Mouse (Mus musculus) heart, postnatal 0 days (tissue): ENCODE measurements around the gene Adamts12. TPM values are rescaled to one million over a fixed set of nuclear protein-coding genes. Genes with fewer than 3 reads are reported as not detected.

Experiments
- ATAC-seq: fragments of 200-750 bp; cut with Nextera tagmentation; 2 replicates; pipeline ENCODE4 v1.8.0; 2017; ENCODE audit warnings: low read depth, moderate number of reproducible peaks, moderate library complexity; ENCODE audit not compliant: insufficient read depth
- DNase-seq: peaks from one replicate; pipeline ENCODE4 v3.0.0-alpha.2; 2016; ENCODE audit warnings: low spot score
- H3K27ac ChIP-seq: fragments of 300-500 bp; sonication (generic); 2 replicates; pipeline ENCODE4 v1.5.1; 2014; ENCODE audit warnings: low read depth, mild to moderate bottlenecking
- H3K27me3 ChIP-seq: fragments of 300-500 bp; sonication (generic); 2 replicates; pipeline ENCODE4 v1.6.1; 2014; ENCODE audit warnings: low read length, mixed read lengths; ENCODE audit not compliant: control insufficient read depth, insufficient read depth
- H3K36me3 ChIP-seq: fragments of 300-500 bp; sonication (generic); replicated peaks from 2 replicates; pipeline ENCODE4 v1.6.1; 2014; ENCODE audit warnings: low read length, mixed read lengths; ENCODE audit not compliant: control insufficient read depth, insufficient read depth
- H3K4me1 ChIP-seq: fragments of 300-500 bp; sonication (generic); 2 replicates; pipeline ENCODE4 v1.6.1; 2014; ENCODE audit warnings: antibody characterized with exemption; ENCODE audit not compliant: control insufficient read depth, insufficient read depth
- H3K4me2 ChIP-seq: fragments of 300-500 bp; sonication (generic); 2 replicates; pipeline ENCODE4 v1.6.1; 2014; ENCODE audit warnings: low read depth, mild to moderate bottlenecking, low read length, moderate library complexity
- H3K4me3 ChIP-seq: fragments of 300-500 bp; sonication (generic); 2 replicates; pipeline ENCODE4 v1.5.1; 2014; ENCODE audit warnings: low read depth, low read length
- H3K9ac ChIP-seq: fragments of 300-500 bp; sonication (generic); replicated peaks from 2 replicates; pipeline ENCODE4 v1.6.1; 2014; ENCODE audit warnings: low read depth, low read length, mixed read lengths
- H3K9me3 ChIP-seq: fragments of 300-500 bp; sonication (generic); replicated peaks from 2 replicates; pipeline ENCODE4 v1.6.1; 2016; ENCODE audit warnings: low read length; ENCODE audit not compliant: control insufficient read depth
- CTCF ChIP-seq: IDR thresholded peaks from 2 replicates; pipeline ENCODE4 v1.5.1; 2016; ENCODE audit warnings: antibody characterized with exemption, control low read depth, low read depth
- EP300 ChIP-seq: IDR thresholded peaks from 2 replicates; pipeline ENCODE4 v1.6.1; 2016; ENCODE audit warnings: antibody characterized with exemption, low read depth
- WGBS: fragments of 180-500 bp; shearing (Covaris S2); extraction: QIAGEN DNeasy Blood & Tissue Kit; methylation state at CpG from one replicate; pipeline ENCODE4 v1.1.7; 2014; 5-methylcytosine and 5-hydroxymethylcytosine counted together
- polyA plus RNA-seq: library from polyadenylated mRNA; unstranded; fragments of >200 nt; fragmentation: Nextera tagmentation; extraction: Ambion mirVana; gene quantifications from 2 replicates; pipeline ENCODE4 v1.2.1, GENCODE M21; 2015
- total RNA-seq: library from RNA; depleted of rRNA; stranded (reverse); fragments of >200 nt; gene quantifications from 2 replicates; pipeline ENCODE4 v1.2.3, GENCODE M21; 2014; ENCODE audit warnings: low replicate concordance

The Adamts12 gene
- total and polyA plus RNA-seq, 2 experiments from 2014 or later, result 1.1 to 6.4 TPM

DNA sequence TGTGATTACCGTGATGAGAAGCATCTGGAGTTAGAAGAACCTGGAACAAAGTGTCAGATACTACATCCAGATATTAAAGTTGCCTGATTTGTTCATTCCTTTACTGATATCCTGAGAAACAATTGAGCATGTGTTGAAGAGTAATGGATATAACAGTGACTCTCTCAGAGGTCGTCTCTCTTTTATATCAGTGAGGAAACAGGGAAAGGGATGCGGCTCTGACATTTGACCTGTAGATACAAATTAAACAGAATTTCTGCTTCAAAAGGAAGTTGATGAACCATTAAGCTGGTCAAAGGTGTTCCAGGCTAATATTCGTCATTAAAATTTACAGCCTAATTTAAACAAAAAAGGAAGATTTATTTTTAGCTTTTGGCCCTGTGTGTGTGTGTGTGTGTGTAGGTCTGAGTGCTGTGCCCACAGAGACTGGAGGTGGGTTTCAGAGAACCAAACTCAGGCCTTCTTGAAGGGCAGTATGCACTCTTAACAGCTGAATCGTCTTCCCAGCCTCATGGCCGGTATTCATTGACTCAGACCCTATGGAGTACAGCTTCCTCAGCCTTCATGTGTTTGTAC lies 216.2 kb downstream of the Adamts12 start:
- DNase-seq, result no peak
- Histone ChIP-seq H3K9ac (no peak overlapping the region), H3K4me2 (no peak overlapping the region), H3K36me3 (no peaks in the 10 kb centered on the region), H3K4me1 (no peaks in the 10 kb centered on the region), H3K4me3 (no peak overlapping the region), H3K9me3 (no peaks in the 10 kb centered on the region), H3K27me3 (no peaks in the 10 kb centered on the region), H3K27ac (no peak overlapping the region)
- WGBS, result 58% methylated on average over 6 of the region's 6 CpGs
- ATAC-seq, result no peak
- no peak for TF ChIP-seq CTCF
- TF ChIP-seq EP300, result no peak

DNA sequence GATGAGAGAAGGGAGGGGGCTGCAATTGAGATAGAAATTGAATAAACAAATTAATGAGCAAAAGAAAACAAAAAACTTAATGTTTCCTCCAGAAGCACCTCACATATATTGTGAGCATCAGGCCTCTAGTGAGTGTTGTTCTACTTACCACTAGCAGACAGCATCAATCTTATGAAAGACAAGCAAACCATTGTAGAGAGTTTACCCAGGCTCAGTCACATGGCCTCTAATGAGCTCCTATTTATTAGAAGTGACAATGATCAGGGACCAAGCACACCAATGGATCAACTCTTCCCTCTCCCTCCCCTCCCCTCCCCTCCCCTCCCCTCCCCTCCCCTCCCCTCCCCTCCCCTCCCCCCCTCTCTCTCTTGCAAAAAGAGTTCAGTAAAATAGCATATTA lies 218.6 kb downstream of the Adamts12 start:
- TF ChIP-seq CTCF, result no peak
- no peak for TF ChIP-seq EP300
- no peak overlapping the region for H3K4me2 ChIP-seq

DNA sequence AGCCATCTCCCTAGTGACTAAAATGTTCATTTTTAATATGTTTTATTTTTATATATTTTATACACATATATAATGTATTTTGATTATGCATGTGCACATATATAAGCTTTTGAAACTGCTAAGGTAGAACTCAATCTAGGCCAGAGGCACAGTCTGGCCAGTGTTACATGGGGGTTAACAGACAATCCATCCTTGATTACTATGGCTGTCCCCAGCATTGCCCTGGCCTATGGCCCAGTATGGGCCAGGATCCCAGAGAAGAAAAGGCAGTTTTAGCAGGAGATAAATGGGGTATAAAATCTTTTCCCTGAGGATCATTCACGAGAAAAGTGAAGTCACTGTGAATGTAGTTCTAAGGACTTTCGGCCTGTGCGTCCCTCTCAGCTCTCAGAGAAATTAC lies 223.2 kb downstream of the Adamts12 start:
- no peak for TF ChIP-seq CTCF
- no peak for TF ChIP-seq EP300
- no peak for ATAC-seq
- Histone ChIP-seq H3K36me3 (no peaks in the 10 kb centered on the region), H3K9me3 (no peaks in the 10 kb centered on the region), H3K4me2 (no peak overlapping the region), H3K9ac (no peak overlapping the region), H3K27me3 (no peaks in the 10 kb centered on the region), H3K27ac (no peak overlapping the region), H3K4me3 (no peak overlapping the region), H3K4me1 (no peaks in the 10 kb centered on the region)
- WGBS, result 71% methylated on average over 3 of the region's 3 CpGs
- DNase-seq, result no peak

More for the DNA sequence above, 218.6 kb downstream of the Adamts12 start:
- H3K27me3 ChIP-seq, result no peaks in the 10 kb centered on the region
- no peak for ATAC-seq
- no peak overlapping the region for H3K4me3 ChIP-seq
- DNase-seq, result no peak
- H3K36me3 ChIP-seq, result no peaks in the 10 kb centered on the region
- no peaks in the 10 kb centered on the region for H3K4me1 ChIP-seq
- no peak overlapping the region for H3K9ac ChIP-seq
- H3K9me3 ChIP-seq, result no peaks in the 10 kb centered on the region
- H3K27ac ChIP-seq, result no peak overlapping the region

DNA sequence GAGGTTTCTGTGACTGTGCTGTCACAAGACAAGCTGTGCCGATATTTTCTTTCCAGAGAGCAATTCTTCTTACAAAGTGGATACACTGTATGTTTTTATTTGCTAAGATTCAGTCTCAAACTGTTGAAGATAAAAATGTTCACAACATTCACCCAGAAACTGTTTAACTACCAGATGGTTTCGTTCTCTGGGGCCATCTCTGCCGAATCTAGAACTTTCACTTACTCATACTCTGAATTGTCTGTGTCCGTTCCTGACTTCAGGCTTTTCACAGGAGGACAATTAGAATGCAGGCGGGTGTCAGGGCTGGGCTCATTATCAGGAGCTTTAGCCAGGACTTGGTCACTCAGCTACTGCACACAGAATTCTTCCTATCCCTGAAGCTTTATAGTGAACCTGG lies 227.7 kb downstream of the Adamts12 start:
- no peak for DNase-seq
- H3K27ac ChIP-seq, result no peak overlapping the region
- no peaks in the 10 kb centered on the region for H3K36me3 ChIP-seq
- no peaks in the 10 kb centered on the region for H3K9me3 ChIP-seq
- TF ChIP-seq CTCF (no peak), EP300 (no peak)
- H3K4me2 ChIP-seq, result no peak overlapping the region
- 80% methylated on average over 5 of the region's 5 CpGs for WGBS
- no peak for ATAC-seq
- no peaks in the 10 kb centered on the region for H3K4me1 ChIP-seq
- no peak overlapping the region for H3K4me3 ChIP-seq
- no peaks in the 10 kb centered on the region for H3K27me3 ChIP-seq
- H3K9ac ChIP-seq, result no peak overlapping the region

DNA sequence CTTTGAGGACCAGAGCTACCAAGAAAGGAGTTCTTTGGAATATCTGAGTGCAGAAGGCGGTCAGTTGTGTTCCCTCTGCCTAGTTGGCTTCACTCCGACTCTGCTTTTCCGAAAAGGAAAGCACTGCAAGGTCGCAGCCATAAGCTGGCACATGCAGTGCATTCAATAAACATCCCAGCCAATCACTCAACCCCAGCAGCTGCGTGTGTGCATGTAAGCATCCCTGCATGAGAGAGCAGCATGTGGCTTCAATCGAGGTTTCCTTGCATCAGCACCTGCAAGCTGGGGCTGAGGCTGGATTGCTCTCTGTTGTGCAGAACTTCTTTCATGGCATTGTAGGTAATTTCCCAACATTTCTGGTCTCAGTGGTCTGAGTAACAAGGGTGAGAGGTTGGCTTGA lies 230.4 kb downstream of the Adamts12 start:
- no peaks in the 10 kb centered on the region for H3K4me1 ChIP-seq
- ATAC-seq (no peak), DNase-seq (no peak)
- 69% methylated on average over 6 of the region's 6 CpGs for WGBS
- no peaks in the 10 kb centered on the region for H3K9me3 ChIP-seq
- no peak overlapping the region for H3K4me3 ChIP-seq
- no peaks in the 10 kb centered on the region for H3K36me3 ChIP-seq
- H3K9ac ChIP-seq, result no peak overlapping the region
- H3K27me3 ChIP-seq, result no peaks in the 10 kb centered on the region
- no peak overlapping the region for H3K27ac ChIP-seq
- TF ChIP-seq CTCF, result no peak
- TF ChIP-seq EP300, result no peak
- no peak overlapping the region for H3K4me2 ChIP-seq

DNA sequence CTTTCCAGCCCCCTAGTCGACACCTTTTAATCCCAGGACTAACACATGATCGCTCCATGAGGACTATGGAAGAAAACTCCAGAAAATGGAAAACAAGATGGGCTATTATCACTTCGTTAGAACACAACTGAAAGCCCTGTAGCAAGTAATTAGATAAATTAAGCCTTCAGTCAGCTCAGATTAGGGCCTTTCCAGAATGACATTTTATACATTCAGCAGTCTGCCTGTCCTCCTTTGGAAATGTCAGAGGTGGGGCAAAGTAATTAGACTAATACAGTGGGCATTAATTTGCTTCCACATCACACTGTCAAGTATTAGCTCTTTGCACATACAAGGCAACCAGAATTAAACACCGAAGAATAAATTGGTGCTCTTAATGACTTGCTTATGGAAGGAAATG lies 233.4 kb downstream of the Adamts12 start:
- ATAC-seq (no peak), DNase-seq (no peak)
- H3K4me2 ChIP-seq, result no peak overlapping the region
- TF ChIP-seq CTCF (no peak), EP300 (no peak)
- H3K9me3 ChIP-seq, result no peaks in the 10 kb centered on the region
- H3K36me3 ChIP-seq, result no peaks in the 10 kb centered on the region
- H3K4me3 ChIP-seq, result no peak overlapping the region
- H3K9ac ChIP-seq, result no peak overlapping the region
- H3K27ac ChIP-seq, result no peak overlapping the region
- WGBS, result 79% methylated on average over 4 of the region's 4 CpGs
- no peaks in the 10 kb centered on the region for H3K27me3 ChIP-seq
- no peaks in the 10 kb centered on the region for H3K4me1 ChIP-seq
